Mouse (Mus musculus) olfactory bulb, adult 2 months (tissue): ENCODE data around the gene Fam57b. TPM values are rescaled to one million over a fixed set of nuclear protein-coding genes. Genes with fewer than 3 reads are reported as not detected.
A peak's percentile ranks its signal among the peaks of the same experiment; 100 is the strongest.

Experiments
- H3K27ac ChIP-seq: fragments of 200-500 bp; 2 replicates; pipeline ENCODE4 v1.5.1; 2012; ENCODE audit warnings: low read depth, low read length; ENCODE audit not compliant: insufficient read depth
- H3K4me1 ChIP-seq: fragments of 200-500 bp; 2 replicates; pipeline ENCODE4 v1.6.1; 2012; ENCODE audit warnings: low read length; ENCODE audit not compliant: control insufficient read depth, insufficient read depth
- H3K4me3 ChIP-seq: fragments of 200-500 bp; 2 replicates; pipeline ENCODE4 v1.5.1; 2012; ENCODE audit warnings: mild to moderate bottlenecking, low read depth, low read length, moderate library complexity; ENCODE audit not compliant: insufficient read depth
- CTCF ChIP-seq: fragments of 200-500 bp; IDR thresholded peaks from 2 replicates; pipeline ENCODE4 v1.5.1; 2012; ENCODE audit warnings: low read depth, mild to moderate bottlenecking, low read length, moderate library complexity; ENCODE audit not compliant: insufficient read depth
- POLR2A ChIP-seq: fragments of 200-500 bp; IDR thresholded peaks from 2 replicates; pipeline ENCODE4 v1.6.1; 2012; ENCODE audit warnings: mild to moderate bottlenecking, low read depth, low read length, moderate library complexity; ENCODE audit not compliant: insufficient read depth
- WGBS: fragments of 180-500 bp; shearing (Covaris S2); methylation state at CpG from one replicate; pipeline ENCODE4 v1.1.7; 2018; 5-methylcytosine and 5-hydroxymethylcytosine counted together
- polyA plus RNA-seq: library from polyadenylated mRNA; stranded (reverse); fragments of >200 nt; gene quantifications from 2 replicates; pipeline ENCODE4 v1.2.4, GENCODE M21; 2012; ENCODE audit warnings: low replicate concordance; ENCODE audit not compliant: missing spikeins, insufficient read depth, insufficient read length

Fam57b gene
- polyA plus RNA-seq, 1 experiment = not detected

- Histone ChIP-seq H3K4me1 (peaks cover 16% of the 10 kb centered on the region), H3K27ac (no peak overlapping the region), H3K4me3 (no peak overlapping the region)
- 72% methylated on average over 4 of the region's 4 CpGs for WGBS
- TF ChIP-seq CTCF (no peak), POLR2A (no peak)
Measured at GRCm38 (mm10) chr7:126794271-126794605, 3.2 kb upstream of the Fam57b start.

- TF ChIP-seq POLR2A (no peak), CTCF (no peak)
- Histone ChIP-seq H3K27ac (no peak overlapping the region), H3K4me3 (no peak overlapping the region), H3K4me1 (peaks cover 24% of the 10 kb centered on the region)
- WGBS = 74% methylated on average over 16 of the region's 16 CpGs
Measured at GRCm38 (mm10) chr7:126795387-126796317, 1.8 kb upstream of the Fam57b start.

- Histone ChIP-seq H3K4me1 (peaks cover 27% of the 10 kb centered on the region), H3K4me3 (no peak overlapping the region), H3K27ac (no peak overlapping the region)
- TF ChIP-seq CTCF (no peak; the same call in 1 of the 2 replicates), POLR2A (no peak)
- WGBS = 37% methylated on average over 8 of the region's 8 CpGs
Measured at GRCm38 (mm10) chr7:126796350-126796932, 1.0 kb upstream of the Fam57b start.

- Histone ChIP-seq H3K4me1 (peaks cover 27% of the 10 kb centered on the region), H3K27ac (peak overlapping the region; percentile 99), H3K4me3 (peak overlapping the region; percentile 95)
- no peak for TF ChIP-seq CTCF
- TF ChIP-seq POLR2A = no peak
- under 1% methylated on average over 40 of the region's 40 CpGs for WGBS
Measured at GRCm38 (mm10) chr7:126798127-126799049, 920 bp downstream of the Fam57b start.

- peak; percentile 10; the same call in 1 of the 2 replicates for TF ChIP-seq CTCF
- peak; percentile 91 for TF ChIP-seq POLR2A
- peak overlapping the region; percentile 99 for H3K27ac ChIP-seq
- WGBS = under 1% methylated on average over 36 of the region's 36 CpGs
Measured at GRCm38 (mm10) chr7:126799050-126799467, 1.6 kb downstream of the Fam57b start.

GRCm38 (mm10) chr7:126799468-126800268, 2.2 kb downstream of the Fam57b start:
- WGBS = 2% methylated on average over 38 of the region's 38 CpGs
- H3K27ac ChIP-seq = peak overlapping the region; percentile 92
- TF ChIP-seq POLR2A (peak; percentile 50; the same call in 1 of the 2 replicates), CTCF (no peak)
- peak overlapping the region; percentile 95 for H3K4me3 ChIP-seq
- peaks cover 27% of the 10 kb centered on the region for H3K4me1 ChIP-seq

More at GRCm38 (mm10) chr7:126799050-126799467, 1.6 kb downstream of the Fam57b start:
- H3K4me1 ChIP-seq = peaks cover 27% of the 10 kb centered on the region
- peak overlapping the region; percentile 95 for H3K4me3 ChIP-seq

- H3K27ac ChIP-seq = peak overlapping the region; percentile 92
- TF ChIP-seq CTCF = no peak
- TF ChIP-seq POLR2A = no peak
- H3K4me1 ChIP-seq = peaks cover 26% of the 10 kb centered on the region
- WGBS = 49% methylated on average over 5 of the region's 5 CpGs
- peak overlapping the region; percentile 95 for H3K4me3 ChIP-seq
Measured at GRCm38 (mm10) chr7:126800269-126801056, 3.0 kb downstream of the Fam57b start.
